Mouse (Mus musculus): Measurements from ENCODE around the gene Tmem274.
A peak's percentile ranks its signal among the peaks of the same experiment; 100 is the strongest.
"Not testable (repeated sequence)": the region's sequence is repeated elsewhere in the genome, so short reads cannot be mapped to it uniquely, and the experiment has no call there.

The Tmem274 gene

DNA sequence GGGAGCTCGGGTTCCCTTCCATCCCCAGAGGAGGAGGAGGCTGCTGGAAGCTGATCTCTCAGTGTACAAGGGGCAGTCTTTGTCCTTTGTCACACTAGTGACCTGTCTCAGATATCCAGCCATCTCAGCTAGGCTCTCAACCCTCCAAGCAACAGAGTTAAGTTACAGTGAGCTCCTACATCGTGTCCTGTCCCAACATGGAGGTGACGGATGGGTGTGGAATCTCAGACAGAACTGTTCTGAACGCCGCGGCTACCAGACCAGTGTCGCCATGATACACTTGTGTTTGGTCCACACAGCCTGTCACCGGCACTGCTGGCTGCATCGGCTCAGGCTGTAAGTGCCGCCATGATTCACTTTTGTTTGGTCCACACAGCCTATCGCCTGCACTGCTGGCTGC lies at the start of gene Tmem274:
Gene Tmem274, plus strand, starts transcription at position 301 of the 400 bp plus-strand sequence.
- DNase-seq, result no peak

GRCm38 (mm10) chr4:149429592-149429991 lies 47.6 kb upstream of the Tmem274 start:
- peak; percentile 84 to 89 for DNase-seq

DNA sequence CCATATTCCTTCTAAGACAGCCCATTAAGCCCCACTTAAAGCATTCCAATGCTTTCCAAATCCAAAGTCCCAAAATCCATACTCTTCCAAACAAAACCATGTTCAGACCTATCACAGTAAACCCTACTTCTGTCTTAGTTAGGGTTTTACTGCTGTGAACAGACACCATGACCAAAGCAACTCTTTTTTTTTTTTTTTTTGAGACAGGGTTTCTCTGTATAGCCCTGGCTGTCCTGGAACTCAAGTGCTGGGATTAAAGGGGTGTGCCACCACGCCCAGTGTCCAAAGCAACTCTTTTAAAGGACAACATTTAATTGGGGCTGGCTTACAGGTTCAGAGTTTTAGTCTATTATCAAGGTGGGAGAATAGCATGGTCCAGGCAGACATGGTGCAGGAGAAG lies 45.3 kb upstream of the Tmem274 start:
- not testable (repeated sequence) for DNase-seq

DNA sequence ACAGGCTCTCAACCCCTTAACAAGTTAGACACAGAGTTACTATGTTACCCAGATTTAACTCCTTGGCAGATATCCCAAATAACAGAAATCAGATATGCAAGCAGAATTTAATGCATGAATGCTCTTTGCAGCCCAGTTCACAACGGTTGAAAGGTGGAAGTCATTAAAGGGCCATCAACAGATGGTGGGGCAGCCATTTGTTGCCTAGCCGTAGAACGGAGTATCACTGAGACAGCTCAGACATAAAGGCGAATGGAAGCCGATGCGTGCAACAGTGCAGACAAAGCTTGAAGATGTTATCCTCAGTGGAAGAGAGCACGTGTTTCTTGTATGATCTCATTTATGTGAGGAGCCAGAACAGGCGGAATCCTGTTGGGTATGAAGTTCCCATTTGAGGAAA lies 36.6 kb upstream of the Tmem274 start:
- DNase-seq, result no peak

- DNase-seq, result no peak
These were observed 34.7 kb upstream of the Tmem274 start for GRCm38 (mm10) chr4:149442436-149442835.

- DNase-seq, result no peak
These were observed 32.7 kb upstream of the Tmem274 start for GRCm38 (mm10) chr4:149444465-149444864.

GRCm38 (mm10) chr4:149444964-149445701 lies 32.0 kb upstream of the Tmem274 start:
- peak; percentile 93 to 96 for DNase-seq

DNA sequence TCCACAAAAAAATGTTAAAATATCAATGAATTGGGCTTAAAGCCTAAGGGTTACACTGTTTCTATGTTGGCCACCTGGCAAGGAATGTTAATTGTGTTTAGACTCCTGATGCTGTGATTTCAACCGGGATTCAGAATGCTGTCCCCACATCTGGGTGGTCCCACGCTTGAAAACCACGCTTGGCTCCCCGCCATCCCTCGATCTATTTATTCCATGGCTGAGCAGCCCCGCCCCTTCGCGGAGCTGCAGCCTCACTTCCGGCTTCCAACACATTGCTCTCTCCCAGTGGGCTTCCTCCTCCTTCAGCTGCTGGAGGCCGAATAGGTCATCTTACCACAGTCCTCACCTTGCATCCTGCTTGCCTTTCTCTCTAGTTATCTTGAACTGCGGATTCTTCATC lies 31.3 kb upstream of the Tmem274 start:
- peak; percentile 75 to 78 for DNase-seq

GRCm38 (mm10) chr4:149446309-149446708 lies 30.9 kb upstream of the Tmem274 start:
- no peak for DNase-seq

DNA sequence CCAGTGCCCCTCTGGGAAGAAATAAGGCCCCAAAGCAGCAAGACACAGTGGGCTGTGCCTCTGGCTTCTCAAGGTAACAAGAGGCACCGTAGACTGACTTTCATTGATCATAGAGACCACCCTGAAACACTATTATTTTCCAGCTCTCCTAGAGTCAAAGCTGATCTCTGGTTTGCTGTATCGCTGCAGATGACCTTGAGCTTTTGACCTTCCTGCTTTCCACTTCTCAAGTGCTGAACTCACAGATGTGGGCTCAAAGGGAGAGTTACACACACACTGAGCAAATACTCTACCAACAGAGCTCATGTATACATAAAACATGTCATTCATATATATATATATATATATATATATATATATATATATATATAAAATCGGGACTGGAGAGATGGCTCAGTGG lies 26.5 kb upstream of the Tmem274 start:
- no peak for DNase-seq

DNA sequence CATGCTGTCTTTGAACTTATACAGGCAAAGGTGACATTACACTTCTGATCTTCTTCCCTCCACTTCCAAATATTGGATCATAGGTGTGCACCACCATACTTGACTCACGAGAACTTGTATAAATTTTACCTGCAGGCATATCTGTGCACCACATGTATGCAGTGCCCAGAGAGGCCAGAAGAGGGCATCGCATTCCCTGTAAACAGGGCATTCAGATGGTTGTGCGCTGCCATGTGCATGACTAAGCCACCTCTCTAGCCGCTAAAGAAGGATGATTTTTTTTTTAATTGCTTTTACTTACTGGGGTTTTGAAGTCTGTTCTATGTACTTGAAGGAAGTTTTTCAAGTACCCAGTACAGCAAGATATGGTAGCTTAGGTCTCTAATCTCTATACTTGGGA lies 23.5 kb upstream of the Tmem274 start:
- peak; percentile 67 to 78 for DNase-seq

DNA sequence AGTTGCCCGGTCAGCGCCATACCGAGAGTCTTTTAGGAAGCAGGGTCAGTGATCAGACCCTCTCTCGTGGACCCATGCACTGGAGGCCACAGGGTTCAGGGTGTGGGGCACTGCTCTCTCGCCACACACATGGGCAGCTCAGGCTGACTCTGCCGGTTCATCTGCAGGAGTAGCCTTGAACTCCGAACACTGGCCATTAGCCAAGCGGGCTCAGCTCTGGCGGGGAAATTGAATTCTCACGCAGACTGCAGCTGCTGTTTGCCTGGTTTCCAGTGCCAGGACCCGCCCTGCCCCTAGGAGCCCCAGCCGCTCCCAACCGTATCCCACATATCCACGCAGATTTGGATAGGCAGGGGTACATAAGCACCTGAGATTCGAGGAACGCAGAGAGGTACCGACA lies 22.9 kb upstream of the Tmem274 start:
- peak; percentile 65 to 66 for DNase-seq

DNA sequence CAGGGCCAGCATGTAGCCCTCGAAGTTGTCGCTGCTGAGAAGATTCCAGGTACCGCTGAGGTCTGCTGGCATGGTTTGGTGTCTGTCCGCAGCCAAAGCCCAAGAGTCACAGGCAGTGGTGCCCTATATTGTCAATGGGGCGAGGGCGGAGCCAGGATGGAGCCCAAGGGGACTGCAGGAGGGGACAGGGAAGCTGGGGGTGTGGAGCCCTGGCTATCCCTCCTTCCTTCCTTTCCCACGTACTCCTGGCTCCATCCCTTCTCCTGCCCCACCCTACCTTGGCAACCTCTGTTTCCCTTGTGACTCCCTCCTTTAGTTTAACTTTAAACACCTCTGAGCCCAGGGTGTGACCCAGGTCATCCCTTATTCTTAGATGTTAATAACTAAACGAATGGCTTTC lies 22.3 kb upstream of the Tmem274 start, which contains the start of gene Rbp7:
Gene Rbp7, minus strand, starts transcription at position 100 of the 400 bp plus-strand sequence.
- no peak for DNase-seq

DNA sequence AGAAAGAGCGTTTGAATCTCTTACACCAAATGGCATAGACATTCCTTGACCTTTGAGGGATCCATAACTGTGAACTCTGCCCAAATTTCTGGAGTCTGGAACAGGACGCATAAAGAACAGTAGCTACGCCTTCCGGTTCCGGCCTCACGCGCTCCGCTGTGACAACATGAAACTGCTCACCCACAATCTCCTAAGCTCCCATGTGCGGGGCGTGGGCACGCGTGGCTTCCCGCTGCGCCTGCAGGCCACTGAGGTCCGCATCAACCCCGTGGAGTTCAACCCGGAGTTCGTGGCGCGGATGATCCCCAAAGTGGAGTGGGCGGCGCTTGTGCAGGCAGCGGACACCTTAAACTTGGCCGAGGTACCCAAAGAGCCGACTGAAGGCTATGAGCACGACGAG lies 20.0 kb upstream of the Tmem274 start:
- not testable (repeated sequence) for DNase-seq

DNA sequence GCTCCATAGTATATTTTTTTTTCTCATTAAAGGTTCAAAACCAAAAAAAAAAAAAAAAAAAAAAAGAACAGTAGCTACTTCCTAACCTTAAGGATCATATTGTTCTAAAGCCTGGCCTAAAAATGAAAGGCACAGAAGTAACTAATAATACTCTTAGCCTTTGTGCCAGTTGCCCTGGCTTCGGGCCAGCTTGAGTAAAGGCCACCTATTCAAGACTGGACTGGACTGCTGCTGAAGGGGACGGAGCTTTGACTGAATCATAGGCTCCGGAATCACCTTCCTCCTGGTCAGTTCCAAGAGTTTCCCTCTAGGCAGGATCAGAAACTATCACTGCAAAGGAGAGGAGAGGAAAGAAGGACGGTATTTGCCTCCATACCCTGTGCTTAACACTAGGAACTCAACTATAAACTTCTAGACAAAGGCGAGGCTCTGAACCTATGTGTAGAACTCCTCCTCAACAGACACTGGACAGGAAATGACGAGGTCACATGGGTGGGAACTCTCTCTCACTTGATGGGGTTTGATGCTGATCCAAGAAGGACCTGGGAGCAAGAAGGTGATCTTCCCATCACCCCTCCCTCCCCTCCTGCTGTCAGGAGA lies 19.2 kb upstream of the Tmem274 start:
- DNase-seq, result no peak

DNA sequence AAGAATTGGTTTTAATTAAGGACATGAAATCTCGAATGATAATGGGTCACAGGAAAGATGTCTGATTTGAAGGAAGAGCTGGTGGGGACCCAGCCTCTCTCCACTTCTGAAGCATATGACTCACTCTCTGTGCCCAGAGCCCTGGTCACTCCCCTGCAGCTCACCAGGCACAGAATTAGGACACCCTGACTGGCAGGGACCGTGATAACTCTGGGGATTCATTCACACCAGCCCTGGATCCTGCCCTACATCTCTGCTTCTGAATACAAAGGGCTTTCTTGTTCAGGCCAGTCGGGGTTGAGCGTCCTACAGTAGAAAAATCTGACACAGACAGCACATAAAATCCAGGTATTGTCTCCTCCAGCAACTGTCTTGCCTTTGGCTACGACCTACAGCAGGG lies 18.7 kb upstream of the Tmem274 start:
- no peak for DNase-seq

DNA sequence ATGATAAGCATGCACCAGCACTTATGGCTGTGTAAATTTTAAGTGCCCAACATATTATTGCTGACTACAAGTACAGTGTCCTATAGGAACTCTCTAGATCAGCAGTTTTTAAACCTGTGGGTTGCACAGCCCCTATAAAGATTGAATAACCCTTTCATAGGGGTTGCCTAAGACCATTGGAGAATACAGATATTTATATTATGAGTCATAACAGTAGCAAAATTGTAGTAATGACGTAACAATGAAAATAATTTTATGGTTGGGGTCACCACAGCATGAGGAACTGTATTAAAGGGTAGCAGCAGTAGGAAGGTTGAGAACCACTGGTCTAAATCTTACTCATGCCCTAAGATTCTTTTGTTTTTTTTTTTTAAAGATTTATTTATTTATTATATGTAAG lies 17.8 kb upstream of the Tmem274 start:
- no peak for DNase-seq

GRCm38 (mm10) chr4:149460475-149460874 lies 16.7 kb upstream of the Tmem274 start:
- not testable (repeated sequence) for DNase-seq

DNA sequence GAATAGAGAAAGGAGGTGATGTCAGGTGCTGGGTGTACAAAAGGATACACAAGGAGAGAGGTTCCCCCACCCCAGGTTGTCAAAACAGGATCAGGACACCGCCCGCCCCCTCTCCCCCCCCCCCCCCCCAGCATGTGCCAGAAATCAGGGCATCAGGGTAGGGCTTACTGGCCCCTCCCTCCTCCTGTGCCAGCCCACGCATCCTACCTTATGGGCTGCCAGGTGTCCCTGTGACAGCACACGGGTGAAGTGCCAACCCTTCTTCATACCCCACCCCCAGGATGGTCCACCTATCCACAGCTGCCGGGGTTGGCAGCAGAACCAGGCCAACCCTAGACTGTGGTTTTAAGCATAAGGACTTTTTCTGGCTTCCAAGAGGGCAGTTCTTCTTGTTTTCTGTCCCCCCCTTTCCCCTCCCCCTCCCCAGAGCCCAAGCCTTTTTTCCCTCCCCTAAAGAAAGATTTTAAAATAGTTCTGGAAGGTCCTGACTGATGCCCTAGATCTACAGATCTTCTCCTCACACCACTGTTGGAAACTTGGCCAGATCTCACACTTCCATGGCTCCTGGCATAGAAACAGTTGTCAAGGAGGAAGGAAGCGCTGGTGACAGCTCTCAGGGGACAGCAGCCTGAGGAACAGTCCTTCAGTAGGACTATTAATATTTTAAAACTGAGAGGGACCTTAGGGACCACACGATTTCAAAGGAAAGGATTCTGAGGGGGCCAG lies 15.4 kb upstream of the Tmem274 start:
- DNase-seq, result peak; percentile 68 to 74

DNA sequence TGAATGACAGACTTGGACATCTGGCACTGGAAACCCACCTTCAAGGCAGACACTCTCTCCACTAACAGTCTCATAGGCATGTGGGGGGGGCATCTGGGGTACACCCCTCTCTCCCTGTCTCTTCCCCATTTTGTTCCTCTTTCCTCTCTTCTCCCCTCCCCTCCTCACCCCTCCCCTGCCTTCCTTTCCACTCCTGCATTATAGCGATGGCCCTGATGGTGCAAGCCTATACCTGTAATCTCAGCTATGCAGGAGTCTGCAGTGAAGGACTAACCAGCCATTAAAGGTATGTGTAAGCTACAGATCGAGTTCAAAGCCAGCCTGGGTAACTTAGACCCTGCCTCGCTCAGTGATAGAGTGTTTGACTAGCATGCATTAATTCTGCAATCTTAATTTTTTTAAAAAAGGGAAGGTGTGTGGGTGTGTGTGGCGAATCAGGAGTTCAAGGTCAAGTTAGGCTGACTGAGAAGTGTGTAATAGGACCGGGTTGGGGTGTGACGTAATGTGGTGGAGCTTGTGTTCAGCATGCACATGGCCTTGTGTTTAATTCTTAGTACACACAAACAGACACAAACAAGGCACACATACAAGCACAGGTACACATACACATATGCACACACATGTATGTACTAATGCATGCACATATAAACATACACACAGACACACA lies 14.7 kb upstream of the Tmem274 start:
- DNase-seq, result no peak

- DNase-seq, result no peak
These were observed 13.7 kb upstream of the Tmem274 start for GRCm38 (mm10) chr4:149463435-149463950.

GRCm38 (mm10) chr4:149469557-149469956 lies 7.6 kb upstream of the Tmem274 start:
- no peak for DNase-seq

- peak; percentile 52 to 54 for DNase-seq
These were observed 2.1 kb upstream of the Tmem274 start for GRCm38 (mm10) chr4:149475096-149475495.

All from cerebellum, postnatal 10 days (tissue).